Mouse (Mus musculus) T-cell, adult 66 days (primary cell): ENCODE data around the gene Gm5849. TPM values are rescaled to one million over a fixed set of nuclear protein-coding genes. Genes with fewer than 3 reads are reported as not detected.

Source experiments
- total RNA-seq, 2 experiments: library from RNA; stranded (reverse); gene quantifications; 3 replicates in 1 of 2; 4 replicates in 1 of 2; pipeline ENCODE4 v1.2.4; 2023

The Gm5849 gene
- not detected for total RNA-seq

GRCm38 (mm10) chr3:90777776-90778175 is at the start of gene Gm5849:
Gene Gm5849, minus strand, starts transcription at chr3:90777876.

GRCm38 (mm10) chr3:90726606-90727005 is 51.1 kb downstream of the Gm5849 start, which contains the start of gene Pglyrp4:
Gene Pglyrp4, plus strand, starts transcription at chr3:90726906.

Other genes starting within 250 kb of the Gm5849 start
- gene S100a16, start 240.6 kb downstream of the Gm5849 start, total RNA-seq, result not detected
- 1 to 10 TPM in 1 of 2 experiments, not detected in 1; 1.1 TPM for gene S100a3, start 217.3 kb downstream of the Gm5849 start, total RNA-seq
- not detected for gene S100a2, start 187.6 kb downstream of the Gm5849 start, total RNA-seq
- not detected for gene Gm42674, start 176.0 kb downstream of the Gm5849 start, total RNA-seq
- gene S100a4, start 174.1 kb downstream of the Gm5849 start, total RNA-seq, result 10 to 100 TPM; 34.0 to 64.5 TPM
- gene S100a5, start 169.4 kb downstream of the Gm5849 start, total RNA-seq, result not detected
- 10 to 100 TPM; 23.8 to 39.8 TPM for gene S100a6, start 165.0 kb downstream of the Gm5849 start, total RNA-seq
- gene S100a7a, start 123.9 kb downstream of the Gm5849 start, total RNA-seq, result not detected
- 10 to 100 TPM in 1 of 2 experiments, 1 to 10 TPM in 1; 8.0 to 10.6 TPM for gene S100a8, start 108.9 kb downstream of the Gm5849 start, total RNA-seq
- 10 to 100 TPM in 1 of 2 experiments, 1 to 10 TPM in 1; 8.2 to 12.7 TPM for gene S100a9, start 82.2 kb downstream of the Gm5849 start, total RNA-seq
- not detected for gene Pglyrp4, start 51.0 kb downstream of the Gm5849 start, total RNA-seq